Mouse (Mus musculus) naive thymus-derived CD4-positive, alpha-beta T cell, adult 2 months (primary cell): ENCODE measurements around the gene Pabpc4l.
"Not testable (repeated sequence)": the region's sequence is repeated elsewhere in the genome, so short reads cannot be mapped to it uniquely, and the experiment has no call there.

Source experiments
- DNase-seq: peaks from one replicate; pipeline ENCODE4 v3.0.0-alpha.2; 2011; ENCODE audit warnings: low read depth

The Pabpc4l gene

DNA sequence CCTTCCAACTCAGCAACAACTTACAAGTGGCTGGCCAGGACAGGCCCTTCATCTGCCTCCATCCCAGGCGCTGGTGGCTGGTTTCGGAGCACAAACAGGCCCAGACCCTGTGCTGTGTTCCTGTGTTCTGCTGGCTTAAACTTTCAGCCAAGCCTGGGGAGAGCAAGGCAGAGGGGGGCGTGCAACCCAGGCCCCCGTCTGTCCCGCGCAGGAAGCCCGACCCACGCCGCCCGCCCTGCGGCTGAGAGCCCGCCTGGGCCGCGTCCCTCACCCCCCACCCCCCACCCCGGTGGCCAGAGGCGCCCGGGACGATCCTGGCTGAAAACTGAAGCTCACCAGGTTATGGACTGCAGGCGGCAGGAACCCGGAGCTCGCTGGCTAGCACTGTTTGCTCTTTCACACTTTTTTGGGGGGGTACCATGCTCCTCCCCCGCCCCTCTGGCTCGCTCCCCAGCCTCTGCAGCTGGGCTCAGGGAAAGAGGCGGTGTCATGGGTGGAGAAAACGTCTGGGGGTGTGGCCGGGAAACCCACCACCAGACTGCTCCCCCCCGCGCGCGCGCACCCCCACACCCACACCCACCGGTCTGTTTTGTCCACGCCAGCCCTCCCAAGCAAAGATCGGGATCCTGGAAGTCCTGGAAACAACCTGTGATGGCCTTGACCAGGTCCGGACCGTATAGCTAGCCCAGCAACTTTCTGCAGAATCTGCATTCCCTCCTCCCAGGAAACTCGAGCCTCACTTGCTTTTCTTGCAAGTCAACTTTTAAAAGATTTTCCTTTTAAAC is at the start of gene Pabpc4l:
Gene Pabpc4l, minus strand, starts transcription at position 739 of the 785 bp plus-strand sequence.
- no peak for DNase-seq

DNA sequence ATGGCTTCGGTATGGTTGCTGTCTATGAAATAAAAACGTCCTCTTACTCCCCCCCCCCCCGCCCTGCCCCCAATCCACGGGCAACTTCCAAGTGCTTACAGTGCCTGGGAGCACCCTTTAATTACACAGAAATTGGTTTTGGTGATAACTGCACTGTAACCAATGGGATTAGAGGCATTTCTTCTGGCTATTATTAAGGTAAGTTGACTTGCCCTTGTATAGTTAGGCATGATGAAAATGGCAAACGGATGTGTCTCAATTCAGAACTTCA is 42.9 kb upstream of the Pabpc4l start:
- no peak for DNase-seq

DNA sequence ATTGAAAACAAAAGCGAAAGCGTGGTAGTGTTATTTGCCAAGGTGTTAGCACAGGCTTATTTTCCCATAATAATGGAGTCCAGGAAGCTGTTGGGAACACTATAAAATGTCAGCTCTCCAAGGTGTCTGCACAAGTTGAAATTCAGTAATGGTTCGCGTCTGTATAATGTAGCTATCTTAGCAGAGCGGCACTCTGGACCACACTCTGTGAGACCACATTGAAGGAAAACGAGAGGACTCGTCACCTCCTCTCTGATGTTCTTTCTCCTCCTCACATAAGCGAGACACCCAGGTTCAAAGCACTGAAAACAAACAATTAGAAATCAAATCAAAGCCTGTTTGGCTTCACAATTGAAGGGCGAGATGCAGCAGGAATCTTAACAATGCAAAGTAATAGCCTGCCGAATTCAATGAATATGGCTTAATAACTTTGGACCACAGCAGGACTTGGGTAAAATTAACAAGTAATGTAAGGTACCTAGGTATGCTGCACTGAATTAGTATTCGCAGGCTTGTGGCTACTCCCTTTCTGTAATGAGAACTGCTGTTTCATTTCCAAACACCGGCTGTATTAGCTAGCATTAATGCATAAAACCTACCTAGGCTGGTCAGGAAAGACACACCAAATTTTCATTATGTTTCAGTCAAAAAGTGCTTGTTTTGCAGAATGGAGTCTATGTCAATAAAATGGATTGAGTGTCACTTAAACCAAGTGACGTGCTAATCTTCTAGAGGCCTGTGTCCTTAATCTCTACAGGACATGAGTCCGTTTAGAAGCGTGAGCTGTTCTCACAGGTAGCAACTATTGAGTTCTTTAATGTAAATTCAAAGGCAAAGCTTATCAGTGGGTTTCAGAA is 42.3 kb upstream of the Pabpc4l start:
- no peak for DNase-seq

DNA sequence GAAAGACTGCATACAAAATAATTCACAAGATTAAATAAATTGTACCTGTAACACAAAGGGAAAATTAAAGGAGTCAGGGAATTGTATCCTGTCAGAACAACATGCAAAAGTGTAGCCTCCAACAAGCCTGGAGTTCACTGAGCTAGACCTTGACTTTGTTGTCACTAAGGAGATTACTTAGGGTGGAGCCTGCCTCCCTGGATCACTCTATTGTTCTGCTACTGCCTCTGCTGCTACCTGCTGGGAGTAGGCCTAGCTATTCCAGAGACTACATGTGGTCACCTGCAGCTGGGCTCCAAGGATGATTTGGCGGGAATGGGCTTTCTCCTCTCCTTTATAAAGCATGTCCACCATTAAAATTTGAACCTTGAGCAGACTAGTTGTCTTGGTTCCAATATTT is 38.1 kb upstream of the Pabpc4l start:
- not testable (repeated sequence) for DNase-seq

DNA sequence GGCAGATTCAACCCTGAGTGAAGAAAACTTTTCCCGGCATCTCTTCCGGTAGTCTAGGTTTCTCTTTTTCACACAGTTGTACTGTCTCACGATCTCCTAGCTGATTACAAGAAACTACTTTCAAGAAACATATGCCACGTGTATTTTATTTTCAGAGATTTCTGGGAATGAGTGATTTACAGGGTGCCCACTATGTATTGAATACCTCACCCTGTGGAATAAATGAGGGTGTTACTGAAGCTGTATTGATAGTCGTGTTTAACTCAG is 180 bp upstream of the Pabpc4l start:
- DNase-seq = no peak

DNA sequence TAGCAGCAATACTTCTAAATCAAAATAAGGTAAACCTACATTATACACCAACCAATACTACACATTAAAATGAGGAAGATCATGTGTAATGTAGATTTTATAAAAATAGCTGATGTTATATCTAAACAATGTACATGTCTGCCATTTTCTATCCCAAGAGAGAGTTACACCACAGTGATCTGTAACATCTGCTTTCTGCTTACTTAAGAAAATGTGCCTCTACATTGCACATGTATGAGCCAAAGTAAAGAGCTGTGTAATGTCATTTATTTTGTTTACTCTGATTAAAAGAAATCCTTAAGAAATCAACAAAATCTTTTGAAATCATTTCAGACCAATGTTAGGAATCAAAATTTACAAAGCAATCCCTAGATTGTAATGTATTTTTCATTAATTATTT is 16.6 kb downstream of the Pabpc4l start:
- no peak for DNase-seq
